Mouse (Mus musculus): ENCODE results near the gene Hist1h4m. TPM values are rescaled to one million over a fixed set of nuclear protein-coding genes. Genes with fewer than 3 reads are reported as not detected.
A peak's percentile ranks its signal among the peaks of the same experiment; 100 is the strongest.

Hist1h4m gene
- polyA plus RNA-seq, 1 experiment from 2014 or later, result not detected

- Histone ChIP-seq H3K27me3 (replicated peaks; ENCODE audit: control insufficient read depth, insufficient read depth, low read length) (no peaks in the 10 kb centered on the region), H3K4me3 (ENCODE audit: low read depth, low read length) (peak overlapping the region; percentile 33), H3K4me1 (ENCODE audit: control insufficient read depth, insufficient read depth, low read length) (no peaks in the 10 kb centered on the region), H3K36me3 (ENCODE audit: control insufficient read depth, insufficient read depth, low read length) (no peaks in the 10 kb centered on the region), H3K4me2 (ENCODE audit: low read length) (peak overlapping the region; percentile 47), H3K27ac (ENCODE audit: low read depth, low read length) (no peak overlapping the region), H3K9me3 (replicated peaks; ENCODE audit: control insufficient read depth, low read length) (no peaks in the 10 kb centered on the region), H3K9ac (ENCODE audit: low read length) (0 out of 2 replicates have a peak overlapping the region, but pooled peaks have one; percentile 21)
- DNase-seq (ENCODE audit: low spot score) (peak; percentile 75), ATAC-seq (peak; percentile 52)
- WGBS, result 1% methylated on average over 15 of the region's 15 CpGs
Measured at GRCm38 (mm10) chr13:21855698-21856162, 44.2 kb downstream of the Hist1h4m start.

GRCm38 (mm10) chr13:21861608-21862007 lies 50.1 kb downstream of the Hist1h4m start:
- no peak overlapping the region for H3K4me2 ChIP-seq (ENCODE audit: low read length)
- ATAC-seq (no peak), DNase-seq (ENCODE audit: low spot score) (peak; percentile 10)
- no peaks in the 10 kb centered on the region for H3K27me3 ChIP-seq (replicated peaks; ENCODE audit: control insufficient read depth, insufficient read depth, low read length)
- H3K36me3 ChIP-seq (ENCODE audit: control insufficient read depth, insufficient read depth, low read length), result no peaks in the 10 kb centered on the region
- H3K4me1 ChIP-seq (ENCODE audit: control insufficient read depth, insufficient read depth, low read length), result no peaks in the 10 kb centered on the region
- H3K9ac ChIP-seq (ENCODE audit: low read length), result no peak overlapping the region
- 11% methylated on average over 5 of the region's 5 CpGs for WGBS
- no peak overlapping the region for H3K4me3 ChIP-seq (ENCODE audit: low read depth, low read length)
- no peak overlapping the region for H3K27ac ChIP-seq (ENCODE audit: low read depth, low read length)
- H3K9me3 ChIP-seq (replicated peaks; ENCODE audit: control insufficient read depth, low read length), result no peaks in the 10 kb centered on the region

Small RNA genes within 50 kb of the gene (microRNA-seq; reads per million reads assigned to microRNA genes)
- not detected for gene Gm19658
- gene Gm44346, result not detected
- not detected for gene Gm44466

Other genes starting within 250 kb of the Hist1h4m start
- not detected in 2 replicates for gene Olfr1364, start 230.0 kb upstream of the Hist1h4m start, polyA plus RNA-seq (2014; fragmentation: Nextera tagmentation; extraction: Ambion mirVana)
- not detected in 2 replicates for gene Olfr1362, start 197.7 kb upstream of the Hist1h4m start, polyA plus RNA-seq (2014; fragmentation: Nextera tagmentation; extraction: Ambion mirVana)
- gene Olfr11, start 169.2 kb upstream of the Hist1h4m start, polyA plus RNA-seq (2014; fragmentation: Nextera tagmentation; extraction: Ambion mirVana), result not detected in 2 replicates
- not detected in 2 replicates for gene Olfr1361, start 148.4 kb upstream of the Hist1h4m start, polyA plus RNA-seq (2014; fragmentation: Nextera tagmentation; extraction: Ambion mirVana)
- gene Olfr1360, start 134.3 kb upstream of the Hist1h4m start, polyA plus RNA-seq (2014; fragmentation: Nextera tagmentation; extraction: Ambion mirVana), result not detected in 2 replicates
- gene Olfr1359, start 113.6 kb upstream of the Hist1h4m start, polyA plus RNA-seq (2014; fragmentation: Nextera tagmentation; extraction: Ambion mirVana), result not detected in 2 replicates
- gene Hist1h2bl, start 95.6 kb upstream of the Hist1h4m start, polyA plus RNA-seq (2014; fragmentation: Nextera tagmentation; extraction: Ambion mirVana), result 3.7 and 4.2 TPM in 2 replicates
- 13.2 and 45.9 TPM in 2 replicates for gene Hist1h2ai, start 95.3 kb upstream of the Hist1h4m start, polyA plus RNA-seq (2014; fragmentation: Nextera tagmentation; extraction: Ambion mirVana)
- gene Hist1h3h, start 94.1 kb upstream of the Hist1h4m start, polyA plus RNA-seq (2014; fragmentation: Nextera tagmentation; extraction: Ambion mirVana), result 7.3 and 11.0 TPM in 2 replicates
- gene Hist1h2bm, start 89.7 kb upstream of the Hist1h4m start, polyA plus RNA-seq (2014; fragmentation: Nextera tagmentation; extraction: Ambion mirVana), result 2.5 and 3.9 TPM in 2 replicates
- gene Hist1h4j, start 76.7 kb upstream of the Hist1h4m start, polyA plus RNA-seq (2014; fragmentation: Nextera tagmentation; extraction: Ambion mirVana), result 1.7 TPM in 2 replicates
- gene Hist1h4k, start 61.2 kb upstream of the Hist1h4m start, polyA plus RNA-seq (2014; fragmentation: Nextera tagmentation; extraction: Ambion mirVana), result 2.7 and 4.6 TPM in 2 replicates
- gene Hist1h2ak, start 57.9 kb upstream of the Hist1h4m start, polyA plus RNA-seq (2014; fragmentation: Nextera tagmentation; extraction: Ambion mirVana), result 3.4 and 10.8 TPM in 2 replicates
- gene Hist1h2bn, start 57.6 kb upstream of the Hist1h4m start, polyA plus RNA-seq (2014; fragmentation: Nextera tagmentation; extraction: Ambion mirVana), result 0.90 and 2.5 TPM in 2 replicates
- gene Hist1h1b, start 31.1 kb upstream of the Hist1h4m start, polyA plus RNA-seq (2014; fragmentation: Nextera tagmentation; extraction: Ambion mirVana), result 11.0 and 11.1 TPM in 2 replicates
- gene Hist1h3i, start 28.4 kb upstream of the Hist1h4m start, polyA plus RNA-seq (2014; fragmentation: Nextera tagmentation; extraction: Ambion mirVana), result 108 and 166 TPM in 2 replicates
- gene Hist1h2an, start 24.5 kb upstream of the Hist1h4m start, polyA plus RNA-seq (2014; fragmentation: Nextera tagmentation; extraction: Ambion mirVana), result 6.6 TPM in 1 of 2 replicates, not detected in the other
- gene Hist1h2bp, start 24.3 kb upstream of the Hist1h4m start, polyA plus RNA-seq (2014; fragmentation: Nextera tagmentation; extraction: Ambion mirVana), result 0.84 and 1.5 TPM in 2 replicates
- 9.2 and 17.1 TPM in 2 replicates for gene Hist1h2bq, start 1.5 kb upstream of the Hist1h4m start, polyA plus RNA-seq (2014; fragmentation: Nextera tagmentation; extraction: Ambion mirVana)
- gene Hist1h2ao, start 1.3 kb upstream of the Hist1h4m start, polyA plus RNA-seq (2014; fragmentation: Nextera tagmentation; extraction: Ambion mirVana), result not detected in 2 replicates
- gene Hist1h4n, start 20.4 kb downstream of the Hist1h4m start, polyA plus RNA-seq (2014; fragmentation: Nextera tagmentation; extraction: Ambion mirVana), result 4.6 and 16.7 TPM in 2 replicates
- 2,010 and 3,186 TPM in 2 replicates for gene Hist1h2ap, start 21.8 kb downstream of the Hist1h4m start, polyA plus RNA-seq (2014; fragmentation: Nextera tagmentation; extraction: Ambion mirVana)
- 9.4 and 17.8 TPM in 2 replicates for gene Hist1h2br, start 22.0 kb downstream of the Hist1h4m start, polyA plus RNA-seq (2014; fragmentation: Nextera tagmentation; extraction: Ambion mirVana)
- 28.3 and 34.9 TPM in 2 replicates for gene Zfp184, start 133.3 kb downstream of the Hist1h4m start, polyA plus RNA-seq (2014; fragmentation: Nextera tagmentation; extraction: Ambion mirVana)
- 0.14 TPM in 1 of 2 replicates, not detected in the other for gene Pom121l2, start 169.4 kb downstream of the Hist1h4m start, polyA plus RNA-seq (2014; fragmentation: Nextera tagmentation; extraction: Ambion mirVana)
- 0.10 TPM in 1 of 2 replicates, not detected in the other for gene Prss16, start 198.0 kb downstream of the Hist1h4m start, polyA plus RNA-seq (2014; fragmentation: Nextera tagmentation; extraction: Ambion mirVana)
- gene Hist1h2ah, start 223.8 kb downstream of the Hist1h4m start, polyA plus RNA-seq (2014; fragmentation: Nextera tagmentation; extraction: Ambion mirVana), result 4.8 and 8.3 TPM in 2 replicates
- gene Hist1h2bk, start 224.1 kb downstream of the Hist1h4m start, polyA plus RNA-seq (2014; fragmentation: Nextera tagmentation; extraction: Ambion mirVana), result 2.5 and 3.5 TPM in 2 replicates
- 14.0 and 18.0 TPM in 2 replicates for gene Hist1h4i, start 229.6 kb downstream of the Hist1h4m start, polyA plus RNA-seq (2014; fragmentation: Nextera tagmentation; extraction: Ambion mirVana)
- gene Hist1h2ag, start 231.2 kb downstream of the Hist1h4m start, polyA plus RNA-seq (2014; fragmentation: Nextera tagmentation; extraction: Ambion mirVana), result 20.4 and 37.4 TPM in 2 replicates
- gene Hist1h2bj, start 231.5 kb downstream of the Hist1h4m start, polyA plus RNA-seq (2014; fragmentation: Nextera tagmentation; extraction: Ambion mirVana), result 3.0 and 7.0 TPM in 2 replicates

Data from forebrain, embryonic 14.5 days (tissue).